Mouse (Mus musculus): ENCODE results near the gene Wdfy4.

DNA sequence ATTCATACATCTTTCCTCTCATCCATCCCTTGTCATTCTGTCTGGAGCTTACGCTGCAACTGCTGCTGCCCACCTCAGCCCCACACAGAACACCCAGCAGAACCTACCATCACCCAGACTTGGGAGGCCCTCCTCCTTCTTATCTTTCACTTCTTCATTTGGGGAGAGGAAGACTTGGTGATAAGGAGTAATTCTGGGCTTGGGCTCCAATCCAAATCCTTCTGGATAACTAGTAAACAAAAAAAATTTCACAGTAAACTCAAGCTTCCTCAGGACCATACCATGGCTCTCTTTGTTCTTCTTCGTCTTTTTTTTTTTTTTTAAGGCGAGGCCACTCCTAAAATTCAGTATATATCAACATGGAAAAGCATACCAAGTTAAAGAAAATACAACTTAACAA lies 112.0 kb downstream of the Wdfy4 start:
- TF ChIP-seq POLR2A (IDR thresholded peaks at IDR 0.05; ENCODE audit: insufficient read depth, low read depth, low read length), result no peak
- TF ChIP-seq CTCF (IDR thresholded peaks at IDR 0.05; ENCODE audit: insufficient read depth, low read depth, low read length), result no peak
